Mouse (Mus musculus) megakaryocyte, embryonic 14.5 days (primary cell): ENCODE measurements around the gene Tex14.

Experiments used
- FLI1 ChIP-seq: IDR thresholded peaks from 2 replicates; pipeline ENCODE4 v1.6.1; 2012; ENCODE audit warnings: low read length, inconsistent platforms, mixed read lengths
- GATA1 ChIP-seq: IDR thresholded peaks from 3 replicates; pipeline ENCODE4 v1.6.1; 2012; ENCODE audit warnings: mixed read lengths, low read length, inconsistent platforms, borderline replicate concordance

GRCm38 (mm10) chr11:87358331-87359261 is 46.3 kb upstream of the Tex14 start, which contains the start of gene Ppm1e:
- no peak for TF ChIP-seq GATA1
- no peak for TF ChIP-seq FLI1
